Mouse (Mus musculus) hindbrain, embryonic 12.5 days (tissue): Measurements from ENCODE around the gene Rsad2. TPM values are rescaled to one million over a fixed set of nuclear protein-coding genes. Genes with fewer than 3 reads are reported as not detected.

ENCODE experiments used
- ATAC-seq: fragments of 200-750 bp; cut with Nextera tagmentation; 2 replicates; pipeline ENCODE4 v1.8.0; 2017; ENCODE audit warnings: moderate TSS enrichment; ENCODE audit not compliant: low FRiP score
- H3K27ac ChIP-seq: fragments of 300-500 bp; sonication (generic); 2 replicates; pipeline ENCODE4 v1.5.1; 2016; ENCODE audit warnings: mild to moderate bottlenecking
- H3K27me3 ChIP-seq: fragments of 300-500 bp; sonication (generic); 2 replicates; pipeline ENCODE4 v1.6.1; 2016; ENCODE audit warnings: mild to moderate bottlenecking
- H3K36me3 ChIP-seq: fragments of 300-500 bp; sonication (generic); 2 replicates; pipeline ENCODE4 v1.6.1; 2016; ENCODE audit warnings: mild to moderate bottlenecking
- H3K4me1 ChIP-seq: fragments of 300-500 bp; sonication (generic); 2 replicates; pipeline ENCODE4 v1.6.1; 2016
- H3K4me2 ChIP-seq: fragments of 300-500 bp; sonication (generic); replicated peaks from 2 replicates; pipeline ENCODE4 v1.6.1; 2016; ENCODE audit warnings: mild to moderate bottlenecking
- H3K4me3 ChIP-seq: fragments of 300-500 bp; sonication (generic); 2 replicates; pipeline ENCODE4 v1.5.1; 2016; ENCODE audit warnings: mild to moderate bottlenecking
- H3K9ac ChIP-seq: fragments of 300-500 bp; sonication (generic); 2 replicates; pipeline ENCODE4 v1.6.1; 2016; ENCODE audit warnings: mild to moderate bottlenecking, moderate library complexity
- H3K9me3 ChIP-seq: fragments of 300-500 bp; sonication (generic); replicated peaks from 2 replicates; pipeline ENCODE4 v1.6.1; 2016; ENCODE audit warnings: mild to moderate bottlenecking
- WGBS: fragments of 180-500 bp; shearing (Covaris S2); methylation state at CpG from one replicate; pipeline ENCODE4 v1.1.7; 2016; 5-methylcytosine and 5-hydroxymethylcytosine counted together
- polyA plus RNA-seq: library from polyadenylated mRNA; unstranded; fragments of >200 nt; fragmentation: Nextera tagmentation; extraction: Ambion mirVana; gene quantifications from 2 replicates; pipeline ENCODE4 v1.2.1, GENCODE M21; 2016

Gene Rsad2
- polyA plus RNA-seq, 1 experiment from 2014 or later: 0.70 TPM

DNA sequence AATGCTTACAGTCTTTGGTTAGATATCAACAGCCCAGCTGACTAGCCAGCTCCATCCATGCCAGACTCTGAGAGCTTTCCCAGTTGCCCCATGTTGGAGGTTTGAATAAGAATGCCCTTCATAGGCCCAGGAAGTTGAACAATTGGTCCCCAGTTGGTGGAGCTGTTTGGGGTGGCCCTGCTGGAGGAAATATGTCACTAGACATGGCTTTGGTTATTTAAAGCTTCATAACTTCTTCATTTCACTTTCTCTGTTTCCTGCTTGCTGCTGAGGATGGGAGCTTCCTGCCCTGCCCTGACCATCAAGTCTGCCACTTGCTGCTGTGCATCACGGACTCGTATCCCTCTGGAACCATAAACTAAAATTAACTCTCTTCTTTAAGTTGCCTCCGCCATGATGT, 45.8 kb downstream of the Rsad2 start:
- Histone ChIP-seq H3K36me3 (0 out of 2 replicates have a peak, but pooled peaks cover 7% of the 10 kb centered on the region), H3K27me3 (no peaks in the 10 kb centered on the region), H3K9ac (no peak overlapping the region), H3K4me3 (no peak overlapping the region), H3K4me2 (no peak overlapping the region), H3K9me3 (no peaks in the 10 kb centered on the region), H3K27ac (no peak overlapping the region), H3K4me1 (peaks cover 55% of the 10 kb centered on the region)
- no peak for ATAC-seq
- 96% methylated on average over 3 of the region's 3 CpGs for WGBS

DNA sequence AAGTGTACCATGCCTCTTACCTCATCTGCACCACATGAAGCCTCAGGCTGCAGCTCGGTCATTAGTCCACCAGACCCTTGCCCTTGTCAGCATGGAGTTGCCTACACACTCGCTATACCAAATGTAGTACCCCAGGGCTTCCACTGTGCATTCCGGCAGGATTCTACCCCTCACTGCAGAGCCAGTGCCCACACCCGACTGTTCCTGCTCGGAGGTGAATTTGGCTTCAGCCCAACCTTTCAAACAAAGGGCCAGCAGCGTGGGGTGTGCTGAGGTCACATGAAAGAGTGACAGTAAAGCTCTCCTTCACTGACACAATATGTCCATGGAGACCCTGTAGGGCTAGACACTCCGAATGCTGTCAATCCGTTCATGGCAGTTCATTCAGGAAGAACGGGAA, 47.5 kb downstream of the Rsad2 start:
- Histone ChIP-seq H3K4me1 (peaks cover 47% of the 10 kb centered on the region), H3K9me3 (no peaks in the 10 kb centered on the region), H3K4me3 (no peak overlapping the region), H3K27ac (no peak overlapping the region), H3K9ac (no peak overlapping the region), H3K4me2 (no peak overlapping the region), H3K27me3 (no peaks in the 10 kb centered on the region), H3K36me3 (0 out of 2 replicates have a peak, but pooled peaks cover 7% of the 10 kb centered on the region)
- WGBS: 65% methylated on average over 9 of the region's 9 CpGs
- ATAC-seq: no peak

DNA sequence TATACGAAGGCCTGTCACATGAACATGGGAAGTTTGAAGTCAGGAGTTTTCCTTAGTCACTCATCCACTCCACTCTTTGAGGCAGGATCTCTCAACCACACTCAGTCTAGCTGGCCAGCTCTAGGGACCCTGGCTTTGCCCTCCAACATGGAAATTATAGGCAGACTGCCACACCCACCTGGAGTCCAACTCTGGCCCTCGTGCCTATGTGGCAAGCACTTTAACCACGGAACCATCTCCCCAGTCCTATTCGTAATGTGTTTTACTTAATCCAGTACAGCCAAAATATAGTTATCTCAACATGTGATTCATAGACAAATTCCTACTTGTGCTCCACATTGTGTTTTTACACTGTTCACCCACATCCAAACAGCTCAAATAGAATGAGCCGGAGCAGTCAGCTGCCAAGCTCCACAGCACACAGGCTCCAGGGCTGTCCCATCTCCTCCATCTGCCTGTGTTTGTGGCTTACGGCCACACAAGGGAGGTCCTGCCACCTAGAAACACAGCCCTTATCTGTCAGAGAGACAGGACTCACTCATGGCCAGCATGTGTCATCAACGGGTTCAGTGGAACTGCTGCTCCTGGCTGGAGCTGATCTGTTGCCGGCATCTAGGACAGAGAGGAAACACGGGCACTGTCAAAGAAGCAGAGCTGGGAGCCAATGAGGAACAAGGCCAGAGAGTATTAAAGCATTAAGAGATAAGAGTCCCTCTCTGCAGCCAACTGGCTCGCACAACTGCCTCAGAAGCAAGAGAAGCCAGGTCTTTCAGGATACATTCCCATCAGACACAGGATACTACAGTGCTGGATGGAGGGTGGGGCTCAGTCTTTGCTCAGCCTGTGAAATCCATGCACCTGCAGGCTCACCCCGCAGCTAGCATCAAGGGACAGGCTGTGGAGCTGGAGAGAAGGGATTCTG, 51.2 kb downstream of the Rsad2 start:
- H3K36me3 ChIP-seq: peaks cover 19% of the 10 kb centered on the region
- H3K9me3 ChIP-seq: no peaks in the 10 kb centered on the region
- H3K4me2 ChIP-seq: no peak overlapping the region
- no peak for ATAC-seq
- peaks cover 22% of the 10 kb centered on the region for H3K4me1 ChIP-seq
- no peak overlapping the region for H3K4me3 ChIP-seq
- 87% methylated on average over 11 of the region's 11 CpGs for WGBS
- H3K27me3 ChIP-seq: no peaks in the 10 kb centered on the region
- 0 out of 2 replicates have a peak overlapping the region, but pooled peaks have one; percentile 19 for H3K27ac ChIP-seq
- no peak overlapping the region for H3K9ac ChIP-seq

DNA sequence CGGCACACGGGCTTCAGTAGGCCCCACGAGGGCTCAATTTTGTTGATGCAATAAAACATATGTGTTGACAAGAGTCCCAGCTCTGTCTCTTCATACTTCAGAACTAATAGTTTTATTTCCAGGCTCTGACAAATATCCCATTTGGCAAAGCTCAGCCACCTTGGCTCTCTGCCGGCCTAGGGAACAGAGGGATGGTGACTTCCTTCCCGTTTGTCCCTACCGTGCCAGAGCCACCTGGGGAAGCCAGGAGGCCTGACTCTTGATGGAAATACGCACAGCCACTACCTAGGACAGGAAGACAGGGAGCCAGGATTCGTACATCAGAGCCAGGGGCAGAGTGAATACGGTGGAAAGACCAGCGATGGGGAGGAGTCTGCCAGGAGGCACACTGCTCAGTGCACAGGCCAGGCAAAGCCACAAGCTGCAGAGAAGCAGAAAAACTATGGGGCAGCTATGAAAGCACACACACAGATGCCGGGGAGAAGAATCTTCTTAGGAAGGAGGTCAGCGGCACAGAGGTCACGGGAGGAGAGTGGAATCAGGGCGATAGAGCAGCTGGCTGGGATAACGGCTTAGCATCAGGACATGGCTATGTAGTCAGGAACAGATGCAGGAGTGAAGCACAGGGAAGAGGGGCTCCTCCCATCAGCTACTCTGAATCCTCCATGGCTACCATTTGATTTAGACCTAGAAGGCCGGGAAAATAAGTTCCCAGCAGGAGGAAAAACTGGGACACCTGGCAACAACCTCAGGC, 52.7 kb downstream of the Rsad2 start:
- Histone ChIP-seq H3K9me3 (no peaks in the 10 kb centered on the region), H3K36me3 (peaks cover 15% of the 10 kb centered on the region), H3K27ac (no peak overlapping the region), H3K27me3 (no peaks in the 10 kb centered on the region), H3K4me3 (no peak overlapping the region), H3K4me1 (peaks cover 12% of the 10 kb centered on the region), H3K4me2 (no peak overlapping the region), H3K9ac (no peak overlapping the region)
- WGBS: 88% methylated on average over 16 of the region's 16 CpGs
- ATAC-seq: no peak

DNA sequence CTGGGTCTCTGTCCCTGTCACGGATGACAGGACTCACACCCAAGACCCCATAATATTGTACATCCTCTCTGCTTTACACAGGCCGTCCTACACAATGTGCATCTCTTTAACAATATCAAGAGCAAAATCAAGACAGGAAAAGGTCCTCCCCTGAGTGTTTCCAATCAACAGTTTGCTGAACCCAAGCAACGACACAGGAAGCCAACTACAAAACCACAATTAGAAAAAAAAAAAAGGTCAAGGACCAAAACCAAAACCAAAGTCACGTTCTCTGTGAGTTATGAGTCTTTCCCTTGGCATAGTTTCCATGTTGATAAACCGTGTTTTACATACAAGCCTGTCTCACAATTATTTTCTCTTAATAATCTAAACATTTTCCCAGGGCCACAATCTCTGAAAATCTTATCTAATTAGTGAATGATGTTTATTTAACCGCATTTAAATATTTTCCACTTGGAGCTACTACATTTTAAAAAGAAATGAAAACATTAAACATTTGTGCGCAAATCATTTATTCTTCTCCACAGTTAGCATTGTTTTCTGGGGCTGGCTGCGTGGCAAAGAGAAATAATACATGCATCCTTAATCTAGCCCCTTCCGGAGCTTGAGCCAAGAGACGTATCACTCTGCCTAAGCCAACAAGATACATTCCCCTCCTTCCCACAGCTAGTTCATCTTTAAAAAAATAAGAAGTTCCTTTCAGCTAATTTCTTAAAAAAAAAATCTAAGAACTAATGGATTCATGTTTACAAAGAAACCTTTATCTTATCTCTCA, 54.4 kb downstream of the Rsad2 start:
- peaks cover 9% of the 10 kb centered on the region; the same call in 1 of the 2 replicates for H3K4me1 ChIP-seq
- no peak for ATAC-seq
- H3K4me3 ChIP-seq: no peak overlapping the region
- H3K27me3 ChIP-seq: no peaks in the 10 kb centered on the region
- H3K4me2 ChIP-seq: no peak overlapping the region
- peaks cover 12% of the 10 kb centered on the region for H3K36me3 ChIP-seq
- H3K9ac ChIP-seq: no peak overlapping the region
- no peak overlapping the region for H3K27ac ChIP-seq
- WGBS: 89% methylated on average over 10 of the region's 10 CpGs
- H3K9me3 ChIP-seq: no peaks in the 10 kb centered on the region

DNA sequence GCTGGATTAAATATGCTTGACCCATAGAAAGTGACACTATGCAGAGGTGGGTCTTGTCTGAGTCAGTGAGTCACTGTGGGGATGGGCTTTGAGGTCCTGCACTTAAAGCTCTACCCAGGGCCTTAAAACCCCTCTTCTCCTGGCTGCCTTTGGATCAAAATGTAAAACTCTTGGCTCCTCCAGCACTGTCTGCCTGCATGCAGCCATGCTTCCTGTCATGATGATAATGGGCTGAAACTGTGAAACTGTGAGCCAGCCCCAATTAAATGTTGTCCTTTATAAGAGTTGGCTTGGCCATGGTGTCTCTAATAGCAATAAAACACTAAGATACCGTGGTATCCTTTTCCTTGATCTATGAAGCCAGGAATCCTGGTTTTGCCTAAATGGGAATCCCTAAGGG, 55.0 kb downstream of the Rsad2 start:
- no peak for ATAC-seq
- Histone ChIP-seq H3K36me3 (peaks cover 12% of the 10 kb centered on the region), H3K27ac (no peak overlapping the region), H3K4me3 (no peak overlapping the region), H3K27me3 (no peaks in the 10 kb centered on the region), H3K9me3 (no peaks in the 10 kb centered on the region), H3K4me2 (no peak overlapping the region), H3K9ac (no peak overlapping the region), H3K4me1 (peaks cover 9% of the 10 kb centered on the region; the same call in 1 of the 2 replicates)
- WGBS: 91% methylated on average over 1 of the region's 1 CpGs

DNA sequence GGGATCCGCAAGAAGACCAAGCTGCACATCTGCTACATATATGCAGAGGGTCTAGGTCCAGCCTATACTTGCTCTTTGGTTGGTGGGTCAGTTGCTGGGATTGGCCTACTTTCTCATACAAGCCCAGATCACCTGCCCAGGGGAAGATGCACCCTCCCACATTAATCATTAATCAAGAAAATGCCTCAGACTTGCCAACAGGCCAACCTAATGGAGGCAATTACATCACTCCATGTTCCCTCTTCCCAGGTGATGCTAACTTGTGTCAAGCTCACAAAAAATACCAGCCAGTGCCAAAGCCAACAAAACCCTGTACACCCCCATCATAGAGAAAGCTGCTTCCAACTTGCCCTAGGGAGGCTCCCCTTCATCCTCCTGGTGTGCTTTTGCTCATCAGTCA, 55.5 kb downstream of the Rsad2 start:
- Histone ChIP-seq H3K27me3 (no peaks in the 10 kb centered on the region), H3K9ac (no peak overlapping the region), H3K9me3 (no peaks in the 10 kb centered on the region), H3K4me1 (peaks cover 5% of the 10 kb centered on the region; the same call in 1 of the 2 replicates), H3K4me2 (no peak overlapping the region), H3K27ac (no peak overlapping the region), H3K36me3 (peaks cover 12% of the 10 kb centered on the region), H3K4me3 (no peak overlapping the region)
- ATAC-seq: no peak
- WGBS: 96% methylated on average over 1 of the region's 1 CpGs

DNA sequence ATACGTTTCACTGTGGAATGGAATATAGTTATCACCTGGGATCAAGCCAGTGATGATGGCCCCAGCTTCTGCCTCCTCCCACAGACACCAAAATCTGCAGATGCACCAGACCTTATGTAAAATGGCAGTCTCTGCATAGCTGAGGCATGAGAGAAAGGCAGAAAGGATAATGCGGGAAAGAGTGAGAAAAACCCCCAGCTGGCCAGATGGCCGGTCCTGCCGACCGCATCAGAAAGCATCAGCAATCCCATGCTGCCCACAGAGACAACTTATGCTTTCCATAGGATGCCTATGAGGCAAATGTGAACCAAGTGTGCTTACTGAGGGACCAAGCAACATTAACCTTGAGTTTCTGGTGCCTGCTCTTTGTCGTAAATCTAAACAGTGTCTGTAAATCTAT, 56.9 kb downstream of the Rsad2 start:
- H3K4me2 ChIP-seq: no peak overlapping the region
- no peak overlapping the region for H3K27ac ChIP-seq
- no peak for ATAC-seq
- no peaks in the 10 kb centered on the region for H3K27me3 ChIP-seq
- peaks cover 15% of the 10 kb centered on the region for H3K4me1 ChIP-seq
- no peak overlapping the region for H3K4me3 ChIP-seq
- H3K36me3 ChIP-seq: peaks cover 12% of the 10 kb centered on the region
- no peaks in the 10 kb centered on the region for H3K9me3 ChIP-seq
- no peak overlapping the region for H3K9ac ChIP-seq
- WGBS: 83% methylated on average over 6 of the region's 6 CpGs

DNA sequence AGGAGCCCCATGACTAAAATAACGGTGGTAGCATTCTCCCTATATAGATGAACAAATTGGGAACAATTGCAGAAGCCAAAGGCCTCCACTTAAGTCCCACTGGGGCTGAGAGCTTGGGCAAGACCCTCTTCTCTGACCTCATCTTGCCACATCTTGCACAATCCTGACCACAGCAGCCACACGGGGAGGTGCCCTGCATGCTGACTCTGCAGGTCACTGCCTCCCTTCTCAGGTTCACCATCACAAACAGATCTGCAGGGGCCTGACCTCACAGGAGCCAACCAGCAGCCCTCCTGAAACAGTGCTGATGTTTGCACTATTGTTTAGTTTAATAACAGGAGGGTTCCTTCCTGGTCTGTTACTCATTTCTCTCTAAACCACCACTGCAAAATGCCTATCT, 57.7 kb downstream of the Rsad2 start:
- 51% methylated on average over 2 of the region's 2 CpGs for WGBS
- no peak for ATAC-seq
- Histone ChIP-seq H3K9ac (no peak overlapping the region), H3K4me3 (no peak overlapping the region), H3K4me2 (no peak overlapping the region), H3K9me3 (no peaks in the 10 kb centered on the region), H3K4me1 (peaks cover 23% of the 10 kb centered on the region), H3K27ac (no peak overlapping the region), H3K36me3 (peaks cover 11% of the 10 kb centered on the region), H3K27me3 (no peaks in the 10 kb centered on the region)

DNA sequence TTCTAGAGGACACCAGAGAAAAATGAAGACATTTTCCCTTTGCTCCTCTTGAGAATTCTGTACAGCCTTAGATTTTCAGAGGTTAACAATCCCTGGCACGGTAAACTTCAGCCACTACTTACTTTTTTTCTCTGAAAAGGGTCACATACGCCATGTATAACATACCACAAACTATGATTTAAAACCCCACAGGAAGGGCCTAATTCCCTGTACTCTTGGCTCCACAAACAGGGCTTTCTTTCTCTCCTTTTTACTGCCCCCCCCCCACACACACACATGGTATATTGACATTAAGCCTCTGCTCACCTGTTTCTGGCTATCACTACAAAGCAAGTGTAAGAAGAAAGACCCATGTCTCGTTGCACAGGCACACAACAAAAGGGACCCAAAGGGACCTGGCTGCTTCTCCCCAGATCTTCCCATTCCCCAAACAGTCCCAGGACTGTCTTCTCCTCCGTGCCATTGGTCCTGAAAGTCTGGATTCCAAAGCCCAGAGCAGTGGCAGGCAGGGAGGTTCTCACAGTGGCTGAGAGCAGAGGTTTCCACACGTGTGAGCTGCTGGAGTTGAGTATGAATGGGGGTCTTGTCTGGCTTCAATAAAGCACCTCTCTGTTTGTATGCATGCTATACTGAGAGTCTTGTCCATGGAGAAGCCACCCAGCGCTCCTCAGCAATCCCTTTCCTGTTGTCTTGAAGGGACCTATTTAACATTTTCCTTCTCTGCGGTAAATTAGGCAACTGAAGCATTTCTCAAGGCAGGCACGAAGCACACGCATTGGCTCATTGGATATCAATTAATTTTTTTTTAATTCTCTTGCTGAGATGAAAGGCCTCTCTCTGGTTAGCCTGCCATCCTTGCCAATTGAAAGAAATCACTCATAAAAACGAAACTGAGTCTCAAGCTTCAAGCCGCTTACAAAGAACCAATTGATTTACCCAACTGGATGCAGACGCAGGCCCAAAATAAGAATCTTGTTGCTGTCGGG, 61.5 kb downstream of the Rsad2 start:
- no peaks in the 10 kb centered on the region for H3K27me3 ChIP-seq
- H3K4me2 ChIP-seq: peak overlapping the region; percentile 9; the same call in 1 of the 2 replicates
- H3K4me3 ChIP-seq: no peak overlapping the region
- no peaks in the 10 kb centered on the region for H3K9me3 ChIP-seq
- whole genome bisulfite sequencing: 51% methylated on average over 13 of the region's 13 CpGs
- H3K4me1 ChIP-seq: peaks cover 22% of the 10 kb centered on the region
- H3K9ac ChIP-seq: no peak overlapping the region
- ATAC-seq: peak; percentile 57; the same call in 1 of the 2 replicates
- H3K36me3 ChIP-seq: 0 out of 2 replicates have a peak, but pooled peaks cover 5% of the 10 kb centered on the region
- H3K27ac ChIP-seq: peak overlapping the region; percentile 73

DNA sequence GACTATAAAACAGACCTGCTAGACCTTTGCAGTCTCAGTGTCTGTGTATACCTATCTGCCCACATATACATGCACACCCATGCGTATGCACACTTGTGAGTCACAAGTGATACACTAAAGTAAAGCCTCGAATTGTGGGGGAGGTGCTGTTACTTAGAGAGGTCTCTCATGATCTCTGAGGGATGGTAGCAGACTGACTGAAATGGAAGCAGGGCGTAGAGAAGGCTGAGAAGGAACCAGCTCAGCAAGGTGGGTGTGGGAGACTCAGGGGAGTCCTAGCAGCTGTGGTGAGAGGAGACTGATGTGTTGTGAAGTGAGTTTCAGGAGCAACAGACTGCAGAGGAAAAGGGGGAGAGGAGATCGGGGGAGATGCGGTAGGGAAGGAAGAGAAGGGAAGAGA, 63.0 kb downstream of the Rsad2 start:
- Histone ChIP-seq H3K27me3 (no peaks in the 10 kb centered on the region), H3K4me3 (no peak overlapping the region), H3K27ac (no peak overlapping the region), H3K4me2 (no peak overlapping the region), H3K9ac (no peak overlapping the region), H3K9me3 (no peaks in the 10 kb centered on the region), H3K36me3 (peaks cover 20% of the 10 kb centered on the region), H3K4me1 (peaks cover 24% of the 10 kb centered on the region)
- ATAC-seq: no peak
- WGBS: 86% methylated on average over 5 of the region's 5 CpGs
